Mouse (Mus musculus) limb, embryonic 12.5 days (tissue): ENCODE measurements around the gene Pmp22. TPM values are rescaled to one million over a fixed set of nuclear protein-coding genes. Genes with fewer than 3 reads are reported as not detected.

Experiments used
- ATAC-seq: fragments of 200-750 bp; cut with Nextera tagmentation; 2 replicates; pipeline ENCODE4 v1.8.0; 2017; ENCODE audit warnings: low read depth, moderate TSS enrichment; ENCODE audit not compliant: insufficient number of reproducible peaks, insufficient read depth, low FRiP score, low TSS enrichment
- H3K27ac ChIP-seq: fragments of 300-500 bp; sonication (generic); 2 replicates; pipeline ENCODE4 v1.5.1; 2016; ENCODE audit warnings: mild to moderate bottlenecking, moderate library complexity
- H3K27me3 ChIP-seq: fragments of 300-500 bp; sonication (generic); 2 replicates; pipeline ENCODE4 v1.6.1; 2016; ENCODE audit warnings: mild to moderate bottlenecking, moderate library complexity
- H3K36me3 ChIP-seq: fragments of 300-500 bp; sonication (generic); 2 replicates; pipeline ENCODE4 v1.6.1; 2016; ENCODE audit warnings: mild to moderate bottlenecking, moderate library complexity
- H3K4me1 ChIP-seq: fragments of 300-500 bp; sonication (generic); replicated peaks from 2 replicates; pipeline ENCODE4 v1.6.1; 2016
- H3K4me2 ChIP-seq: fragments of 300-500 bp; sonication (generic); 2 replicates; pipeline ENCODE4 v1.6.1; 2016; ENCODE audit warnings: mild to moderate bottlenecking, moderate library complexity
- H3K4me3 ChIP-seq: fragments of 300-500 bp; sonication (generic); replicated peaks from 2 replicates; pipeline ENCODE4 v1.5.1; 2016; ENCODE audit warnings: mild to moderate bottlenecking
- H3K9ac ChIP-seq: fragments of 300-500 bp; sonication (generic); replicated peaks from 2 replicates; pipeline ENCODE4 v1.6.1; 2016; ENCODE audit warnings: mild to moderate bottlenecking, moderate library complexity
- H3K9me3 ChIP-seq: fragments of 300-500 bp; sonication (generic); 2 replicates; pipeline ENCODE4 v1.6.1; 2016; ENCODE audit warnings: mild to moderate bottlenecking, moderate library complexity
- WGBS: fragments of 180-500 bp; shearing (Covaris S2); methylation state at CpG from one replicate; pipeline ENCODE4 v1.1.7; 2016; 5-methylcytosine and 5-hydroxymethylcytosine counted together
- polyA plus RNA-seq: library from polyadenylated mRNA; unstranded; fragments of >200 nt; fragmentation: Nextera tagmentation; extraction: Ambion mirVana; gene quantifications from 2 replicates; pipeline ENCODE4 v1.2.1, GENCODE M21; 2016

The Pmp22 gene
- polyA plus RNA-seq, result 56.8 and 65.1 TPM in 2 replicates

GRCm38 (mm10) chr11:63128784-63129183 is at the start of gene Pmp22:
Pmp22 (plus strand) TSS chr11:63128982.
- Histone ChIP-seq H3K4me1 (peaks cover 54% of the 10 kb centered on the region), H3K4me2 (no peak within 1 kb of the TSS), H3K4me3 (no peak within 1 kb of the TSS), H3K36me3 (no peaks in the 10 kb centered on the region), H3K27ac (no peak within 1 kb of the TSS), H3K27me3 (peaks cover 39% of the 10 kb centered on the region), H3K9ac (no peak within 1 kb of the TSS), H3K9me3 (no peaks in the 10 kb centered on the region)
- WGBS, result 67% methylated on average over 2 of the region's 2 CpGs
- no peak for ATAC-seq

GRCm38 (mm10) chr11:63084536-63084935 is 44.2 kb upstream of the Pmp22 start:
- ATAC-seq, result no peak
- H3K27me3 ChIP-seq, result no peaks in the 10 kb centered on the region
- H3K9me3 ChIP-seq, result peaks cover 8% of the 10 kb centered on the region; the same call in 1 of the 2 replicates
- H3K4me1 ChIP-seq, result 0 out of 2 replicates have a peak, but pooled peaks cover 4% of the 10 kb centered on the region
- peak overlapping the region; percentile 66; the same call in 1 of the 2 replicates for H3K27ac ChIP-seq
- H3K36me3 ChIP-seq, result no peaks in the 10 kb centered on the region
- no peak overlapping the region for H3K9ac ChIP-seq
- no peak overlapping the region for H3K4me2 ChIP-seq
- 84% methylated on average over 3 of the region's 3 CpGs for WGBS
- no peak overlapping the region for H3K4me3 ChIP-seq

GRCm38 (mm10) chr11:63088672-63089071 is 40.1 kb upstream of the Pmp22 start:
- WGBS, result 90% methylated on average over 6 of the region's 6 CpGs
- H3K9ac ChIP-seq, result no peak overlapping the region

GRCm38 (mm10) chr11:63090210-63090609 is 38.6 kb upstream of the Pmp22 start:
- no peak overlapping the region for H3K4me2 ChIP-seq
- WGBS, result 46% methylated on average over 4 of the region's 4 CpGs

More at GRCm38 (mm10) chr11:63088672-63089071, 40.1 kb upstream of the Pmp22 start:
- no peak overlapping the region for H3K4me2 ChIP-seq
- peaks cover 13% of the 10 kb centered on the region; the same call in 1 of the 2 replicates for H3K4me1 ChIP-seq
- H3K27me3 ChIP-seq, result no peaks in the 10 kb centered on the region
- peaks cover 8% of the 10 kb centered on the region; the same call in 1 of the 2 replicates for H3K9me3 ChIP-seq
- 0 out of 2 replicates have a peak overlapping the region, but pooled peaks have one; percentile 29 for H3K27ac ChIP-seq
- no peak for ATAC-seq
- no peak overlapping the region for H3K4me3 ChIP-seq
- H3K36me3 ChIP-seq, result no peaks in the 10 kb centered on the region

GRCm38 (mm10) chr11:63090986-63091385 is 37.8 kb upstream of the Pmp22 start:
- H3K27ac ChIP-seq, result no peak overlapping the region
- WGBS, result 92% methylated on average over 6 of the region's 6 CpGs
- no peaks in the 10 kb centered on the region for H3K36me3 ChIP-seq
- H3K4me1 ChIP-seq, result peaks cover 13% of the 10 kb centered on the region; the same call in 1 of the 2 replicates
- H3K27me3 ChIP-seq, result no peaks in the 10 kb centered on the region
- H3K9ac ChIP-seq, result no peak overlapping the region
- no peak overlapping the region for H3K4me2 ChIP-seq
- ATAC-seq, result no peak
- H3K4me3 ChIP-seq, result no peak overlapping the region
- no peaks in the 10 kb centered on the region for H3K9me3 ChIP-seq

More at GRCm38 (mm10) chr11:63090210-63090609, 38.6 kb upstream of the Pmp22 start:
- H3K4me1 ChIP-seq, result peaks cover 13% of the 10 kb centered on the region; the same call in 1 of the 2 replicates
- H3K4me3 ChIP-seq, result no peak overlapping the region
- H3K27ac ChIP-seq, result peak overlapping the region; percentile 1; the same call in 1 of the 2 replicates
- H3K9ac ChIP-seq, result no peak overlapping the region
- no peaks in the 10 kb centered on the region for H3K36me3 ChIP-seq
- H3K9me3 ChIP-seq, result no peaks in the 10 kb centered on the region
- no peak for ATAC-seq
- no peaks in the 10 kb centered on the region for H3K27me3 ChIP-seq

- no peak overlapping the region for H3K4me2 ChIP-seq
Observed at GRCm38 (mm10) chr11:63092271-63092670, 36.5 kb upstream of the Pmp22 start.

GRCm38 (mm10) chr11:63093601-63094000 is 35.2 kb upstream of the Pmp22 start:
- 73% methylated on average over 5 of the region's 5 CpGs for WGBS
- no peak for ATAC-seq
- no peaks in the 10 kb centered on the region for H3K36me3 ChIP-seq

More at GRCm38 (mm10) chr11:63092271-63092670, 36.5 kb upstream of the Pmp22 start:
- peaks cover 13% of the 10 kb centered on the region; the same call in 1 of the 2 replicates for H3K4me1 ChIP-seq
- H3K9me3 ChIP-seq, result no peaks in the 10 kb centered on the region
- 72% methylated on average over 5 of the region's 5 CpGs for WGBS
- H3K9ac ChIP-seq, result no peak overlapping the region
- no peaks in the 10 kb centered on the region for H3K27me3 ChIP-seq
- no peak overlapping the region for H3K4me3 ChIP-seq
- no peak overlapping the region for H3K27ac ChIP-seq
- ATAC-seq, result no peak
- no peaks in the 10 kb centered on the region for H3K36me3 ChIP-seq

GRCm38 (mm10) chr11:63094496-63094895 is 34.3 kb upstream of the Pmp22 start:
- no peaks in the 10 kb centered on the region for H3K9me3 ChIP-seq
- no peaks in the 10 kb centered on the region for H3K27me3 ChIP-seq
- no peak overlapping the region for H3K9ac ChIP-seq
- H3K4me3 ChIP-seq, result no peak overlapping the region
- ATAC-seq, result no peak
- H3K27ac ChIP-seq, result no peak overlapping the region
- no peak overlapping the region for H3K4me2 ChIP-seq
- 78% methylated on average over 8 of the region's 8 CpGs for WGBS
- H3K4me1 ChIP-seq, result peaks cover 14% of the 10 kb centered on the region
- no peaks in the 10 kb centered on the region for H3K36me3 ChIP-seq

More at GRCm38 (mm10) chr11:63093601-63094000, 35.2 kb upstream of the Pmp22 start:
- Histone ChIP-seq H3K4me3 (no peak overlapping the region), H3K27ac (no peak overlapping the region), H3K27me3 (no peaks in the 10 kb centered on the region), H3K9me3 (no peaks in the 10 kb centered on the region), H3K9ac (no peak overlapping the region), H3K4me2 (no peak overlapping the region), H3K4me1 (peaks cover 17% of the 10 kb centered on the region)

- Histone ChIP-seq H3K9me3 (no peaks in the 10 kb centered on the region), H3K36me3 (no peaks in the 10 kb centered on the region), H3K27me3 (no peaks in the 10 kb centered on the region), H3K27ac (no peak overlapping the region), H3K4me3 (no peak overlapping the region), H3K4me2 (no peak overlapping the region), H3K9ac (no peak overlapping the region), H3K4me1 (peaks cover 5% of the 10 kb centered on the region)
- 69% methylated on average over 3 of the region's 3 CpGs for WGBS
- no peak for ATAC-seq
Observed at GRCm38 (mm10) chr11:63098016-63098415, 30.8 kb upstream of the Pmp22 start.

GRCm38 (mm10) chr11:63099390-63099789 is 29.4 kb upstream of the Pmp22 start:
- ATAC-seq, result no peak
- no peaks in the 10 kb centered on the region for H3K27me3 ChIP-seq
- H3K4me1 ChIP-seq, result peaks cover 5% of the 10 kb centered on the region
- H3K4me2 ChIP-seq, result no peak overlapping the region
- no peak overlapping the region for H3K4me3 ChIP-seq
- no peak overlapping the region for H3K27ac ChIP-seq
- no peak overlapping the region for H3K9ac ChIP-seq
- no peaks in the 10 kb centered on the region for H3K9me3 ChIP-seq
- WGBS, result 79% methylated on average over 3 of the region's 3 CpGs
- no peaks in the 10 kb centered on the region for H3K36me3 ChIP-seq

- no peak for ATAC-seq
- 89% methylated on average over 7 of the region's 7 CpGs for WGBS
Observed at GRCm38 (mm10) chr11:63103256-63103655, 25.5 kb upstream of the Pmp22 start.

GRCm38 (mm10) chr11:63104026-63104425 is 24.8 kb upstream of the Pmp22 start:
- H3K4me1 ChIP-seq, result no peaks in the 10 kb centered on the region
- H3K27me3 ChIP-seq, result no peaks in the 10 kb centered on the region
- 93% methylated on average over 2 of the region's 2 CpGs for WGBS
- no peaks in the 10 kb centered on the region for H3K36me3 ChIP-seq
- no peak overlapping the region for H3K4me2 ChIP-seq
- no peak overlapping the region for H3K27ac ChIP-seq
- H3K4me3 ChIP-seq, result no peak overlapping the region
- no peak overlapping the region for H3K9ac ChIP-seq
- no peaks in the 10 kb centered on the region for H3K9me3 ChIP-seq
- no peak for ATAC-seq

More at GRCm38 (mm10) chr11:63103256-63103655, 25.5 kb upstream of the Pmp22 start:
- Histone ChIP-seq H3K9me3 (no peaks in the 10 kb centered on the region), H3K4me1 (peaks cover 1% of the 10 kb centered on the region; the same call in 1 of the 2 replicates), H3K27ac (no peak overlapping the region), H3K27me3 (no peaks in the 10 kb centered on the region), H3K36me3 (no peaks in the 10 kb centered on the region), H3K9ac (no peak overlapping the region), H3K4me3 (no peak overlapping the region), H3K4me2 (no peak overlapping the region)
